Mouse (Mus musculus) cerebellum, postnatal 10 days (tissue): Measurements from ENCODE around the gene Tmem47.

ENCODE experiments used
- DNase-seq, 2 experiments: peaks; one replicate each; pipeline ENCODE4 v3.0.0; 2021; ENCODE audit warnings: mixed read lengths in 2 of 2

Gene Tmem47

DNA sequence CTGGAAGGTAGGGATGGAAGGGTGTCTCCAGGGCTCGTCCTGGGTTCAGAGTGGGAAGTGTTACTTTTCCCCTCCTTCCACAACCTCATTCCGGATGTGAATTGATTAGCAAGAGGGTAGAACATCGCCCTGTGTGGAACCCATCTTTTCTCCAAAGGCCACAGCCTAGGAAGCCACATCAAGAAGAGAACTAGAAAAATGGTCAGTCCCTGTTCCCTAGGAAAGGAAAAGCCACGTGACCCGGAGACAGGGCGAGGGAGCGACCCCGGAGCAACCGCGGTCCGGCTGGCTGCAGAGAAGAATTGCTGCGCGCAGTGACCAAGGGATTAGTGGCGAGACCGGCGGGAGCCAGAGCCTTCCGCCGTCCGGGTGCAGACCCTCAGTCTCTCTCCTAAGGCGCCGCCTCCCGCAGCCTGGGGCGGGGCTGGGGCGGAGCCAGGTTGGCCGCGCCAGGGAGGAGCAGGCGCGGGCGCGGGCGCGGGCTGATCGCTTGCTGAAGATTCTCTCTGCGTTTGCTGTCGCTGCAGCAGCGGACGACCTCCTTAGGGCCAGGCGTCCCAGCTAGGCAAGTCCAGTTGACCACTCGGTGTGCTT lies at the start of gene Tmem47:
TSS of gene Tmem47 (plus strand) at position 489 of the 594 bp plus-strand sequence.
- DNase-seq: peak; percentile 79 to 86

GRCm38 (mm10) chrX:81070804-81071461 lies 435 bp downstream of the Tmem47 start:
- DNase-seq: peak; percentile 60 to 61

DNA sequence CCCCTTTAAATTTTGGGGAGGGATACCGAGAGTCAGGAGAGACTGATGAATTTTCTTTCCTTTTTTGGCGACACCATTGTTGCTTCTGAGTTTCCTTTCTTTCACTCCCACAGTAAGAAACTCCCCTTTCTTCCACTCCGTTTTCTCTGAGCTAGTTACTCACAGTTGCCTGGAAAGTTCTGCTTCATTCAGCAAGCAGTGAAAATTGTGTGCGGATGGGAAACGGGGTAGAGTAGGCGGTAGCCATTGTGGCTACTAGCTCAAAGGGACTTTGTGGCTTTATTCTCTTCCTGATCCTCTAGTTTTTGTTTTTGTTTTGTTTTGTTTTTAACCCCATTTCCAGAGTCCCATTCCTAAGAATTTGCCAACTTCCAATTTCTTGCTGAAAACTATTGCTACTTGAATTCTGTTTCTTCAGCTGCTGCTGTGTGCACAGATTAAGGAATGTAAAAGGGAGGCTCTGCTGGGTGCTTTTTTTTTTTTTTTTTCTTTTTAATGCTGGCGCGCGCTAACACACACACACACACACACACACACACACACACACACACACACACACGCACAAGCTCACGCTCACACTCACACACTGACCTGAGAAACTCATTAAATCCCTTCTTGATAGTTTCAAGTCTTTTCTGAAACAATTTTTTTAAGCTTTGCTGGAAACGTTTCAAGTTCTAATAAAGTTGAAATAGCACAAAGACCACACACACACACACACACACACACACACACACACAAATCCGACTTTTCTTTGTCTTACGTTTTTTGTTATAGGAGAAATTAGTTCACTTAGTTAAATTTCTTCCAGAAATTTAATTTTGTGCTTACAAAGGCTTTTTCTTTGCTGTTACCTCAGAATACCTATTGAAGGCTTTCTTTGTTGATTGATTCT lies 1.5 kb downstream of the Tmem47 start:
- DNase-seq: peak in 1 of 2 experiments; percentile 8

GRCm38 (mm10) chrX:81072651-81073050 lies 2.2 kb downstream of the Tmem47 start:
- no peak for DNase-seq

DNA sequence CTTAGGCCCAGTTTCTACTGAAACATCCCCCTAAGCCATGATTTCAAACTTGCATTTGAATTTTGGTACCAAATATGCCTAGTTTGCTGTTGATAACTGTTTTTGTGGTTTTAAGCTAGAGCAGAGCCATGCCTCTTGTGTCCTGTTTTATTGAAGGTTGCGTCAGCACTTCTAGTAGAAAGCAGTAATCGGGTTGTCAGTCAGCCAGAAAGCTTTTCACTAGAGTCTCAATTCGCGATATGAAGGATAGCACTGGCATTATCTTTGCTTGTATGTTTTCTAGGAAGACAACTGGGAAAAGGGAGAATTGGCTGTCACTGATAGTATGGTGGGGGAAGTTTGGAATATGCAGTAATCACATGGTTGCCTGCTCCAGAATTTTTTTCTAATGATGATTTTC lies 3.3 kb downstream of the Tmem47 start:
- DNase-seq: no peak

GRCm38 (mm10) chrX:81078522-81078921 lies 8.0 kb downstream of the Tmem47 start:
- no peak for DNase-seq

DNA sequence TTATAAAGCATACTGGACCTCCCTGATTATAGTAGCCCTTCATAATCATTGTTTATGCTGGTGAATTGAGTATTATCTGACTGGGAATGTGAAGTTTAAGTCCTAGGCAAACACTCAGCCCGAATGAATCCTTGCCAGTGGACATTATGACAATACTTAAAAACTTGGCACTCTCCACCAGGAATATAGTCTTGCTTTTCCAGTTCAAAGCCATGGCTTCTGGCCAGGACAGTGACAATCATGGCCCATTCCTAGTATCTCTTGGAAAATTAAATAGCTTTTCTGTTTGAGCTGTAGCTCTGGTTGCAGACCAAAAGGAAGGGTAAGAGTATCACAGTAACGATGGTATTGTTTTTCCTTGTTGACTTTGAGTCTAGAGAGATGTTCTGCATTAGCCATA lies 10.5 kb downstream of the Tmem47 start:
- peak; percentile 20 to 40 for DNase-seq

DNA sequence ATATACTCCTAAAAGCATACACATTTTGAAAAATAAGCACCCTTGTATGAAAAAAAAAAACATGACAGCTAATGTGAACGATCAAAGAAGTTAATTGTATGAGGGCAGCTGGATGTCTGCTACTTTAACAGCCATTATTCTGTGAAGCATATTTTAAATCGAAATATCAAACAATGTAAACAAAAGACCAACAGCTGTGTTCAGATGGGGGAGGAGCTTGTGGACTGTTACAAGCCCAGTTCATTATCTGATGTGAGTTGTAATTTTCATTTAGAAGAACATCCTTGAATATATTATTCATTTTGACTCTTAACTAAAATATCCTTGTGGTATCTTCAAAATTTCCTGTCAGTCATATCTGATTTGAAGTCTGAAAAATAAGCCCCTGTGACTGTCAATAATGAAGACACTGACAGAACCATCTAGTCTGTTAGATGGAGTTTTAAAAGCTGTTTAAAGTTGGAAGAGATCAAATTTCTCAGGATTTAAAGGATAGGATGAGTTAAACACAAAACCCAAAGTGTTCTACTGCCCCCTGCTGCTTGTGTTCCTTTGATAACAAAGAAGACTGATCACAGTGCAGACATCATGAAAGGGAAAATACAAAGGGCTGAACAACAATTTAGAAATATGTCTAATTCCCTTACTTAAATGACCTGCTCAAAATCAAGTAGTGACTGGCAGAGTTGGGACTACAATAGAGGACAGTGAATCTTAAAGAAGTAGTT lies 14.7 kb downstream of the Tmem47 start:
- peak; percentile 57 to 60 for DNase-seq

GRCm38 (mm10) chrX:81147416-81147815 lies 76.9 kb downstream of the Tmem47 start:
- no peak for DNase-seq
